Mouse (Mus musculus) retina, postnatal 7 days (tissue): ENCODE measurements at regions not wholly inside any gene's neighbourhood (a gene's known extent, or its start where the extent isn't known, plus 50 kb on each side); places are given as distances from the start of the nearest gene placed in this dataset.

Experiments used
- DNase-seq: peaks from one replicate; pipeline ENCODE4 v3.0.0-alpha.2; 2012; ENCODE audit warnings: low read depth, low spot score

DNA sequence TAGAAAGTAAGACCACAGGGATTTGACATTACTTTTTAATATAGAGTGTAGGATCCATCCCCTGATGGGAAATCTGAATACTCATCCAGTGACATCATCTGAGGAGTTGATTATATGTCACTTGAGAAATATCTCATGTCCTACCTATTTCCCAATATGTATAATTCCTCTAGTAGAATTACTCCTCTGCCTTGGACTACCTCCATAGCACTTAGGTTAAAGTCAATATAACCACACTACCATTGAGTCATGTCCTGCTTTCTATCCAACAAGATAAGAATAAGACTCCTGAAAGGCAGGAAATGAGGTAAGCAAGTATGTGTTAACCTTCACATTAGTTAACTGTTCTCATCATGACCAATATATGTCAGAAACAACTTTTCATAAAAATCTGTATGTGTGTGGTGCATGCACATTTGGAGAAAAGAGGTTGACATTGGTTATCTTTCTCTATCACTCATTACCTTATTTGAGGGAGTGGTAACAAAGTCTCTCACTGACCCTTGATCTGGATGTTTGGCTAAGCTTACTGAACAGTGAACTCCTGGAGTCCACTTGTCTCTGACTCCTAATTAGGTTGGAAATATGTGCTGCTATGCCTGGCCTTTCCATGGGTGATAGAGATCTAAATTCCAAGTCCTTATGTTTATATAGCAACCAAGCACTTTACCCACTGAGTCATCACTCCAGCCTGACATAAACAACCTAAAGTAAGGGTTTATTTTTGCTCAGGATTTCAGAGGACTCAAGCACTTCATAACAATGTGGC, 292.0 kb upstream of the Pitrm1 start:
- DNase-seq = no peak

DNA sequence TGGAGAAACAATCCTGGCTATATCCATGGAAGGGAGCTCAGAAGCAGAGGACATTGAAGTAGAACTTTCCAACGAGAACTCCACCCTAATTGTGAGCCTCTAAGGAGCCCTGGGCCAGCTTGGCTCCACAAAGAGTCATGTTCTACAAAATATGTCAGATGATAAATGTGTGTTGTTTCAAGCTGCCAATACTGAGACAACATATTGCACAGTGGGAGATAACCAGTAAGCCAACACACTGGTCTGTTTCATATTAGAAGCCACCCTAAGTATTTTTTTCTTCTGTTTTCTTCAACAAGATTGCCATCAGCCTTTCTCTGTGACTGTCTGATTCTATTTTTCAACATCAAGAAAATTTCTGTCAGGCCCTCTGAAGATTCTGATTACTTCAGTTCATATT, 289.5 kb upstream of the Pitrm1 start:
- no peak for DNase-seq

DNA sequence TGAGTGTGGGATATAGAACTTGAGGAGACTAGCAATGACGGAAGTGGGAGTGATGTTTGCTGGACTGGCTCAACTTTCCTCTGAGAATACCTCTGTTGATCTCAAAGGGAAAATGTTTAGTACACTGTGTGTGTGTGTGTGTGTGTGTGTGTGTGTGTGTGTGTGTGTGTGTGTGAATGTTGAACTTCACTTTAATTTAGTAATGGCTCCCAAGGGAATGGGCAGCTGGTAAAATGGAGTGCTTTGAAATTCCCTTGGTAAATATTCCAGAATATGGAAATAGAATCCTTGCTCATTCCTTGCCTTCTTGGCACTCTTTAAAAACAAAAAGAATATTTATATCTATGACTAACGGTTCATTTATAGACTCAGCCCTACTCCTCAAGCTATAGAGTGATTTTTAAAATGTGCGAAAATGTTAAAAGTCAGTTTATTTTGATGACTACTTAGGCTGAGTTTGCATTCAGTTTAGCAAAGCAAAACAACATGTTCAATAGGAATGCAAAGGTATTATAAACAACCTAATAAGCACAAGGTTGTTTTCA, 287.6 kb upstream of the Pitrm1 start:
- DNase-seq = no peak

DNA sequence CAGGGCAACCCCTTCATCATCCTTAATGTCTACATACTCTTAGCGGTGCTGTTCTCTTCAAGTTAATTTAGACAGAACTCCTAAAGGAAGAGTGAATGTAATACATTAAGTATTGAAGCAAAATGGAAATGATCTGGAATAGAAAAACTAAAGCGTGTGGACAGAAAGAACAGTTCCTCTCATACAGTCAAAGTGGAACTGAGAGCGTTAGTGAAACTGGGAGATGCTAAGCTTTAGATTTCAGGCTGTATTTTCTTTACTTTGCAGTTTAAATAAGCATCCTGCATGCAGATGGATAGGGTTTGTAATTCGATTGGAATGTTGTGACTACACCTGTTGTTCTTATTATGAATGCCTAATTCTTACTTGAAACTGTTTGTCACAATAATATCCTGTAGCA, 286.5 kb upstream of the Pitrm1 start:
- no peak for DNase-seq

DNA sequence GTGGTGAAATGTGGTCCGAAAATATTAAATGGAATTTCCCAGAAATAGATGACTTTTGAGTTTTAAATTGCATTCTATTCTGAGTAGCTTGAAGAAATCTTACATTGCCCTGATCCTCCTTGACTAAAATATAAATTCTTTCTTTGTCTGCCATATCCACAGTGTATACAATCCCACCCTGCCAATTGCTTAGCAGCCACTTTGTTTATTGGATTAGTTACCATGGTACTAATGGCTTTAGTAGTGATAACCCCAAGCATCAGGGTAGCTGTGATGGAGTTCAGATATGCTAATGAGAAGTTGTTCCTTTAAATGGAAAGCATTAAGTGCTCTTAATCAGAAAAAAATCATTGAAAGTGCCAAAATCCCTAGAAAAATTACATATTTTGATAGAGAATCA, 277.4 kb upstream of the Pitrm1 start:
- no peak for DNase-seq

DNA sequence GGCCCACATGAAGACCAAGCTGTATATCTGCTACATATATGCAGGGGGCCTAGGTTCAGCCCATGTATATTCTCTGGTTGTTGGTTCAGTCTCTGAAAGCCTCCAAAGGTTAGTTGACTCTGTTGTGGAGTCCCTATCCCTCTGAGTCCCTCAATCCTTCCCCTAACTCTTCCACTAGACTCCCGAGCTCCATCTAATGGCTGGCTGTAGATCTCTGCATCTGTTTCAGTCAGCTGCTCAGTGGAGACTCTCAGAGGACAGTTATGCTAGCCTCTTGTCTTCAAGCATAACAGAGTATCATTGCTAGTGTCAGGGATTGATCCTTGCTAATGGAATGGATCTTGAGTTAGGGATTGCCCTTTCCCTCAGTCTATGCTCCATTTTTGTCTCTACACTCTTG, 275.0 kb upstream of the Pitrm1 start:
- DNase-seq = no peak

DNA sequence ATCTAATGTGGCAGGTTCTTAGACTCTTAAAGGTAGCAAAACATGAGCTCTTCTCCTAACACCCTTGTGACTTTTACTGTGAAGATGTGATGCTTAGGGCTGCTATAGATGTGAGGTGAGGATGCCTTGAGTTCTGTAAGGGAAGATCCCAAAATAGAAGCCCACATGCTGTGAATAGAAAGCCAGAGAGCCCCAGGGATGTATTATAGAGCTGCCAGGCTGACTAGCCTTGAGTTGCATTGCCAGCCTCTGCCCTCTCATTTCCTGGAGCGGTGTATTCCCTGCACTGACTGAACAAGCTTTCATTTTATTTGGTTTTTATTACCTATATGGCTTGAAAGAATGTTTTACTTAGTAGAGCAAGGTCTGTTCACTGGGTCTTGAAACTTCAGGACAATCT, 267.9 kb upstream of the Pitrm1 start:
- DNase-seq = no peak

DNA sequence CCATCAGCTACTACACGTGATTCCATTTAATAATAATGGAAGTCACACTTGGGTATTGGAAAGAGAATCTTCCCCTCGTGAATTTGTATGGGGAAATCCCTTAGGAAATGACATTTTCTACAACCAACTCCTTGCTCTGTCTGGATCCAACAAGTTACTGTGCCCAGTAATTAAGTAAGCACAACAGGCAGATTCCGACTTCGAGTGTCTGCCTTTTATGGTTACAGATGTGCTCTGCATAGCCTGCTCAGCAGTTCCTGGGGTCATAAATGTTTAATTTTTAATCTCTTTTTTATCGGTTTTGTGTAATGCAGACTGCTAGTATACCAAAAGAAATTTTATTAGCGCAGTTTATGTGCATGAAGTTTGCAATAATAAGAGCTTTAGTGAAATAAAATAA, 259.8 kb upstream of the Pitrm1 start:
- DNase-seq = no peak

DNA sequence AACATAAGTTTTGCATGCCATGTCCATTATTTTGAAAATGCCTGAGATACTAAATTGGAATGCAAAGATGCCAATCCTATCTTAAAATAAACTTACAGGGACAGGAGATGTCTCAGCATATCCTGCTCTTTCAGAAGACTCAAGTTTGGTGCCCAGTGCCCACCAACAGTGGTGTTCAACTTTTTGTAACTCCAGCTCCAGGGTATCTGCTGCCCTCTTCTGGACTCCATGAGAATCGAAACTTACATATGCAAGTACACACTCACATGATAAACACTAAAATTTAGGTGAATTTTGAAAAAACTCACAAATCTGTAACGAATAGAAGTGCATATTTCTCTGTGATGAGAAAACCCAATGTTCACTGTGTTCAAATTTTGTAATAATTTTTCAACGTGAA, 255.9 kb upstream of the Pitrm1 start:
- DNase-seq = no peak

DNA sequence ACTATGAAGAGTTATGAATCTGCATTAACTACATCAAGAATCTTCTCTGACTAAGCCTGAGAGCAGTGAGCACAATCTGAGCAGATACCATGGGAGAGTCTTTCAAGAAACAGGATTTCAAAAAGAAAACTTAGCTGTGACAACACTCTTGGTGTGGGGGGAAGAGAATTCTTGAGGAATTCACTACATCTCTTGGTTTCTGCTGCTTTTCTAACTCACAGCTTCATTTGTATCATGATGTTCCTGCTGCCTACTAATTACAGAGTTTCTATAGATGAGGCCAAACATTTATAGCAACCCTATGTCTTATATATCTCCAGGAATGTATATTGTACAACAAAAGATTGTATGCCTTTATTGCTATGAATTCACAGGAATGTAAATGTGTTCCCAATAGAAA, 242.2 kb upstream of the Pitrm1 start:
- no peak for DNase-seq

DNA sequence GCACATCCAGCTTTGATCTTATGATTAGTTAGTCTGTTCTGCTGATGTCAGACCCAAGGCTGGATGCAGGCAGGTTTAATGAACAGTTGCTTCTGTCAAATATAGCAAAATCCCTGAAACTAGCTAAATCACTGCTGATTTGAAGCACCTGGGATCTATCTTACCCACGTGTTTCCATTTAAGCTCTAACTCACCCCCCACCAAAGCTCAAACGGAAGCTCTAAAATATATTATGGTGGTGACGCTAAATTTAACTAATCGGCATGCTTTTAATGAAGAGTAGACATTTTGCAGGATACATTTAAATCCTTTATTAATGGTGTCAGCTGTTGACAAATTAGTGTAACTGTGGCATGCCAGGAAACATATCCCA, 241.3 kb upstream of the Pitrm1 start:
- DNase-seq = no peak

DNA sequence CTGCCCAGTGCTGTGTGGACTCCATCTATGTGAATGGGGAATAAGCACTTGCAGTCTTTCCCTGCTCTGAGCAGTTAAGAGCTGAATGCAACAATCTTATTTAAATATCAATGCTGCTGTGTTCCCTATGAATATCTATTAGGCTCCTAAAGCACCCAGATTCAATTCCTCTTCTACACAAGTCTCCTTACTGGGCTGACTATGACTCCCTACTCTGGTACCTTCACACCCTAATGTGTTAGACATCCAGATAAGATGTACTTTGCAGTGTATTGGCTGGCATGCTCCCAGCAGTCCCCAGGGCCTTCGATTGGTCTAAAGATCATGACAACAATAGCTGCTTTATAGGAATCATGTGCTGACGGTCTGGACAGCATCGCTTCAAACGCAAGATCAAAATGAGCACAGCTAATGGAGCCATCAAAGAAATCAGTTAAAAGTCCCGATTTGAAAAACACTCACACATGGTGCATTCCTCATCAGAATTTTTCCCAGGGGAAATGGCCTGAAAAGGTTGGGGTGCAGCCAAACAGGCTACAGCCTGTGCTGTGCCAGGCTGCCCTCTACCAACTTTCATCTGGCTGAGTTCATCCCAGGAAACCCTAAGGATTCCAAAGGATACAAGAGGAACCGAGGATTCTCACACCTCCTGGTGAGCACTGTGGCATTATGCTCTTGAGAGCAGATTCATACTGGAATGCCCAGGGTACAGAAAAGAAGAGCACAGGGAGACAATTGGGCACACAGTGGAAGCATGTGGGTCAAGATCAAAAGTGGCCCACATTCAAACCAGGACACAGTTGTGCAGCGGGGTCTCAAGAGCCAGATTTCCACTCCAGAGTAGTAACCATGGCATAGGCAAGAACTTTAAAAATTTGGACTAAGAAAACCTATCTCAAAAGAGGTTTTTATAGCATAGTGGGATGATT, 240.7 kb upstream of the Pitrm1 start:
- DNase-seq = no peak

DNA sequence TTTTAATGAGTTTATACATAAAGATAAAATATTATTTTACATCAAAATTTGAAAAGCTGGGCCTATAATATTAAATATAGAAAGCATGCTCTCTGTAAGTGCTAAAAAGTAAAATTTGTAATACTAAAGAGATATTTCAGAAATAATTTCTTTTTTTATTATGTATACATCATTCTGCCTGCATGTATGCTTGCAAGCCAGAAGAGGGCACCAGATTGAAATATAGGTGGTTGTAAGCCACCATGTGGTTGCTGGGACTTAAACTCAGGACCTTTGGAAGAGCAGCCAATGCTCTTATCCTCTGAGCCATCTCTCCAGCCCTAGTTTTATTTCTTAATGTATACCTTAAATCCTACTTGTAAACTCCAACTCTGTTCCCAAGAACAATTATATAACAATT, 231.7 kb upstream of the Pitrm1 start:
- DNase-seq = no peak

DNA sequence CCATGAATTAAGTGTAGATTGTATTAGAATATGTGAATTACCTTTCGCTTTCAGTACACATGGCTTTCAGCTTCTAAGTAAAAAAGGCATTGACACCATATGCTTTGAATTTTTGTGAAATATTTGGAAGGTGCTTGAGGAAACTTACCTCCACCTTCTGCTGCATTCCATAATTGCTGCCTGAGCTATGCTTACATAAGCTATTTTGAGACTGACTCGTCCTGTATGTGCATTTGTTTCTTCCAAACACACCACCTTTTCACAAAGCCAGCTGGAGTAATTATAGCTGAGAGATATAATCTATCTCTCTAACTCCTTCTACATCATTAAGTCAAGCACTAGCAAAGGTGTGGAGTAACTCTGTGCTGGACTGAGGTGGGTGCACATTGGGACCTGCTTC, 224.0 kb upstream of the Pitrm1 start:
- no peak for DNase-seq

DNA sequence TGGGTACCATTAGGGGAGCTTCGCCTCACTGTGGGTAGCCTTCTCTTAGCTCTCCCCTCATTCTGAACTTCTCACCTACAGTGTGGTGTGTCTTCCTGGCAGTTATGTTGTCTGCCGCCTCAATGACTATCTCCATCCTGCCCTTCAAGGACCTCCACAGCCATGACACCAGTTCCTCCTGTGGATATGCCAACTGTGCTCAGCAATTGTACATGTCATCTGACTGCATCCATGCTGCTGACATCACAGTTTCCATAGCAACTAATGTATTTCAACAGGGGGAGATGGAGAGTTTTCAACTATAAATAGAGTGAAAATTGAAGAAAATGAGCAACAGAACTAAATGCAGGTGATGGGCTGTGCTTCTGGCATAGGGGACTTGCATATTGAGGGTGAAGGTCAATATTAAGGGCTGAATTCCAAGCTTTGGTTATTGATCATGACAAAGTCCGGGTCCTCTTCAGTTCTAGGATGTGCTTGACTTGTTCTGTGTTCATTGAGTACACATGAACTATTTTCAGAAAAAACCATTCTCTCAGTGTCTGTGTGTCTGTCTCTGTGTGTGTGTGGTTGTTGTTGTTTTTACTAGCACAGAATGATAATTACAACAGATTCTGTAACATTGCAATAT, 217.5 kb upstream of the Pitrm1 start:
- DNase-seq = no peak

DNA sequence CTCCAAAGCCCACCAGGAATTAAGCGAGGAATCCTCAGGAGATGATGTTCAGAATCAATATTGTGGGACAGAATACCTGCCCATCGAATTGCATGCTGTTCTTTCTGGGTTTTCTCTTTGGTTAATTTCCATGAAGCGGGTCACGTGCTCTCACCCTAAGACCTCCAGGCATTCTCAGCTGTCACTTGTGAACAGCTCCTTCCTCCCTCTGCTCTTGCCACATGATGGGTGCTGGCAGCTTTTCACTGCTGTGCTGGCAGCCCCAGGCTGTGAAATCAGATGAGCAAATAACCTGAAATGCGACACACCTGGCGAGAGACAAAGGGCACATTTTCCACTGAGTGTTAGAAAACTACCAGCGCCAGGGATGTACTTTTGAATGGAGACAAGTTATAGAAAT, 207.8 kb upstream of the Pitrm1 start:
- DNase-seq = no peak

DNA sequence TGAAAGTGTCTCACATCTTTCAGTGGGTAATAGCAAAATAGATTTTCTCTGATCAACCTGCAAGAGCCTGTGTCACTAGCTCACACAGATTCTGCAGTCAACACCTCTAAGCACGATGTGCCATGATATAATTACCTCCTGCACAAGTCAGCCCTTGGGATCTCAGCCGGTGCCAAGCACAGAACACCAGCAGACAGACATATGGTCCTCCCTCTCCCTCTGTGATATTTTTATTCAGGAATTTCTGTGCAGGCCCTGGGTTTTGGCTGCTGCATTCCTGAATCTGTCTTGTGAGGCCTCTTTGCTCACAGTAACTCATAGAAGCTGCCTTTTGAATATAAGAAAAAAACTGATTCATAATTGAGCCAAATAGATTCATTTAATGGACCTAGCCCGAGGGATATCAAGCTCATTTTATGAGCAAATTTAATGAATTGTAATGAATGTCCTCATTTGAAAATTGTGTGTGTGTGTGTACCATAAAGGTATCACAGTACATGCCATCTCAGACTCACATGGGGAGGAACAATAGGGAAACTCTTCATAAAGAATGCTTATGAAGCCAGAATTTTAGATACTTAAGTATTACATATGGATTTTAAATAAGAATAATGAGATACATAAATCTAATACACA, 206.7 kb upstream of the Pitrm1 start:
- DNase-seq = no peak

DNA sequence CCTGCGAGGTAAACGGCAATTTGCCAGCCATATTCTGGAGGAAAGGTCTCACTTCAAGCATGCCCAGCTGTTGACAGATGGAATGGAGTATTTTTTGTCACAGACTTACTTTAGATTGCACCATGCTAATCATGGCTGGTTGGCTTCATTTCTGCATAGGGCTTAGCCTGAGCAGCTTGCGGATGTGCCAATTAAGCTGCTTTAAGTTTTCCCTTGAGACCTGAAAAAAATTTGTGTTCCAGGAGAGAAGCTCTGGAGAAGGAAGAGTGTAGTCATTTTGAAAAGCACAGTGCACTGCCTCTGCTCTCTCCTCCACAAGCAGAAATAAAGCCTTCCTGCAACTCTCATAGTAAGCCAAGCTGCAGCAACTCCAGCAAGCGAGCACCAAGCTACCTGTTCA, 182.8 kb upstream of the Pitrm1 start:
- DNase-seq = no peak

DNA sequence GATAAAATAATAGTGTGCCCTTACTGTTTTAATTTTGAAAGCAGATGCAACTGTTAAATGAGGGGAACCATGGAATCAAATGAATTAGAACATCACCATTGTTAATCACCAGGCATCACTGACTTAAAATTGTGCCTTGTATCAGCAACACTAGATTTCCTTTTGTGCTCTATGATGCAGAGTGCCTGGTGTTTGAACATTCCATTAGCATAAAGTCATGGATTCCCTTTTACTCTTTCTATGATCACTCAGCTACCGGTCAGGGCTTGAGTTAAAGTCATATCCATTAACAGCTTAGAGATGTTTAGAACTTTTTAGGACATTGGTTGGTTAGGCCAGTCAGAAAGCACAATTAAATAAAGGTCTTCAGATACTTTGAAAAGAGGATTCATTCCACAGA, 180.3 kb upstream of the Pitrm1 start:
- no peak for DNase-seq

DNA sequence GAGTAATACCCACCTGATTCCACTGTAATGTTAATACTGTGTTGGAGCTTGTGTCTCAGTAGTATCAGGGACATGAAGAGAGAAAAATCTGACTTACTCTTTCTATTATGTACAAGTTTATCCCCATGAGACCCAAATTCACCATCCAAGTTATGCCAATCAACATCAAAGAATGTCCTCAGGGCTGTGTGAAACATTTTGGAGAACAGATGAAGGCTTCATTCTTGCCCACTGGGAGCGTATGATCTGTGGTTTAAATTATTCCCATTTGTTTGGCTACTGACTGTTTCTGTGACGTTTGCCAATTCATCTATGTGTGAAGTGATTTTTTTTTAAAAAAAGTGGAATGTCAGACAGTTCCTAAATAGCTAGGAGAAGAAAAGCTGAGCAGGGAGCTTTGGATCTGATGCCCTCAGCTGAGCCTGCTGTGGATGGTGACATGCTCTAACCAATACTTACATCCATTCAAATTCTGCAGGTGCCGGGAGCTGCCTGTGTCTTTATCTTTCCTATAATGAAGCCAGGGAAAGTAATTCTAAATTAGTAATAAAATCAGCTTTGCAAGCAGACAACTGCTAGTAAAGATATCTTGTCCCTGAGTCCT, 173.3 kb upstream of the Pitrm1 start:
- no peak for DNase-seq

DNA sequence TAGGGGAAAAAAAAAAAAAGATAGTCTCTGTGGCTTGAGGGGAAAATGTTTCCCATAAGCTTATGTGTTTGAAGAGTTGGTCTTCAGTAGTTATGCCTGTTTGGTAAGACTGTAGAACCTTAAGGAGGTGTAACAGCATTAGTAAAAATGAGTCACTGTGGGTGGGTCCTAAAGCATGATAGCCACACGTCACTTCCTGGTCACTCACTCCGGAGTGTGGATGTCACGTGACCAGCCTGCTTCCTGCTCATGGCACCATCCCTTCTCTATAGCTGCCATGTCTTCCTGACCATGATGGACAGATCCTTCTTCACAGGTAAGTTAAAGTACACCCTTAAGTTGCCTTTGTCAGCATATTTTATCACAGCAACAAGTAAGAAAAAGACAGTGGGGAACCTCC, 170.0 kb upstream of the Pitrm1 start:
- DNase-seq = no peak
